Mouse (Mus musculus) heart, adult 9 months (tissue): ENCODE results near the gene Dact3.

ENCODE experiments used
- DNase-seq, 2 experiments: peaks; one replicate each; pipeline ENCODE4 v3.0.0; 2022; ENCODE audit warnings: low spot score in 2 of 2

The Dact3 gene

GRCm38 (mm10) chr7:16916342-16917265 lies 41.5 kb downstream of the Dact3 start:
- DNase-seq, result no peak

DNA sequence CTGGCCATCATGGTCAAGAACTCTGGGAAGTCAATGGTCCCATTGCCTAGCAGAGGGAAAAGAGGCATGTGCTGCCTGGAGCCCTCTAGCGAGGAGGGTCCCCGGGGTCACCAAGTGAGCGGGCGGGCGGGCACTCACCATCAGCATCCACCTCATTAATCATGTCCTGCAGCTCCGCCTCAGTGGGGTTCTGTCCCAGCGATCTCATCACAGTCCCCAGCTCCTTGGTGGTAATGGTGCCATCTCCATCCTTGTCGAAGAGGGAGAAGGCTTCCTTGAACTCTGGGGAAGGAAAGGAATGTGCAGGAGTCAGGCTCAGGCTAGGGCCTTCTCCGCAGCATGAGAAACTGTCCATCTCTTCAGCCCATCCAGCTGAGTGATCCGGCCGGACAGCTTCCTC lies 42.3 kb downstream of the Dact3 start:
- no peak for DNase-seq

GRCm38 (mm10) chr7:16918014-16918413 lies 42.9 kb downstream of the Dact3 start:
- DNase-seq, result no peak

GRCm38 (mm10) chr7:16918670-16919069 lies 43.6 kb downstream of the Dact3 start:
- no peak for DNase-seq

DNA sequence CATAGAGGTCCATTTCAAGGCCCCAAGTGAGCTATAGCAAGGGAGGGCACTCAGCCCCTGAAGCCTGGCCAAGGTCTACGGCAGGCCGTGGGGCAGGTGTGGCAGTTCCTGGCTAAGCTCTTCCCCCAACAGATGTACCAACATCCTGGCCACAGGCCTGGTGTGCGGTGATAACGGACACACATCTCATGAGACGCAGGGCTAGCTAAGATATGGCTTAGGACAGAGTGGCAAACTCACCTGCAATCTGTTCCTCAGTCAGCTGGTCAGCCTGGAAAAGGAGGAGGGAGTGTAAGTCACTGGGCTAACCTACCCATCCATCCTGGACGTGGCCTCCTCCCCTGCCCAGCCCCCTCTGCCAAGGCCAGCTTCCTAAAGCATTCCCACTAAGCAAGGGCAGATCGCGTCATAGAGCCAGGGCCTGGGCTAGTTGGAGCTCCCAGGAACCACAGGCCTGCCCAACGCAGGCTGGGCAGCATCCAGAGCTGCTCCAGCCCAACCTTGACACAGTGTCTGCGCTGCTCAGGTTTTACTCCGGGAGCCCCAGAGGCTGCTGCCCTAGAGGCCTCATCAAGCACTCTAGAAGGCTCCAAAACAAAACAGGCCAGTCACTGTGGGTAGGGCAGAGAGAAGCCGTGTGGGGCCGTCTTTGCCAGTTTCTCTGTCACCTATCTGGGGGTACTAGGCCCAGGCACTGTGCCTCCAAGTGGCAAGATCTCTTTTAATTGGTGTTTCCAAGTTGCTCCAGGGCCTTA lies 44.5 kb downstream of the Dact3 start:
- DNase-seq, result no peak

GRCm38 (mm10) chr7:16920150-16920579 lies 45.0 kb downstream of the Dact3 start:
- no peak for DNase-seq

DNA sequence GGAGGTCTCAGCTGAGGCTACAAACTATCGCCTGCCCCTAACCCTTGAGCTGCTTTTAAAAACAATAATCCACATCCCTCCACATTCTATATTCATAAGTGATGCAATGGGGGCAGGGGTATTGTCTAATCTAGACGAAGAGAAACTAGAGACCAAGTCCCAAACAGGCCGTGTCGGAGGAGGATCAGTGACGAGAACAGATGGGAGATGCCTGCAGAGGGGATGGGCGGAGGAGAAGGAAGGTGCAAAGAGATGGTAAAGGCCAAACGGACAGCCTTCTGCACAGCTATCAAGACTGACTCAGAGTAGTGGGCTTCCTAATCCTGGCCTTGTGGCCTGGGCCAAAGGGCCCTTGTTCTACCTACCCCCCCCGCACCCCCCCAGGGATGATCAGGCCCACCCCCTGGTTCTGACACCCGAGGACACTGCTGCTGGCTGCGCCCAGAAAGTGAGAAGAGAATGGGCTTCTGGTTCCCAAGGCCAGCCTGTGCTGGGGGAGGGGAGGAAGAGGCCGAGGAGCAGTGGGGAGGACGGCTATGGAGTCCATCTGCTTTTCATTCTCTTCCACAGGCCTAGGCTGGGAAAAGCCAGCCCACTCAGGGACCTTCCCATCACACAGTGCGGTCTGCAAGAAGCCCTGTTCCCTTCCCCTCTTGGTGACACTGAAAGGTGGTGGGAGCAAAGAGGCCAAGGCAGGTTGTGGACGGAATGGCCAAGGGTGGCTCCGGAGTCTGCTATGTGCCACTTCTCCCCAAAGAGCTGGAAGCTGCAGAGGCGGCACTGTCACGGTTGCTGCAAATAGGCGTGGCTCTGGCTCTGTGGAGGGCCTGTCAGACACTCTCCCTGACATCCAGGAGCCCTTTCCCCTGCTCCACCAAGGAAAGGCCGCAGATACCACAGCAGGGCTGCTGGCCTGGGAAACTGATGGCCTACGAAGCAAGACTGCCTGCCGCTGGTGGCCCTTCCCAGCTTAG lies 46.0 kb downstream of the Dact3 start:
- DNase-seq, result no peak

DNA sequence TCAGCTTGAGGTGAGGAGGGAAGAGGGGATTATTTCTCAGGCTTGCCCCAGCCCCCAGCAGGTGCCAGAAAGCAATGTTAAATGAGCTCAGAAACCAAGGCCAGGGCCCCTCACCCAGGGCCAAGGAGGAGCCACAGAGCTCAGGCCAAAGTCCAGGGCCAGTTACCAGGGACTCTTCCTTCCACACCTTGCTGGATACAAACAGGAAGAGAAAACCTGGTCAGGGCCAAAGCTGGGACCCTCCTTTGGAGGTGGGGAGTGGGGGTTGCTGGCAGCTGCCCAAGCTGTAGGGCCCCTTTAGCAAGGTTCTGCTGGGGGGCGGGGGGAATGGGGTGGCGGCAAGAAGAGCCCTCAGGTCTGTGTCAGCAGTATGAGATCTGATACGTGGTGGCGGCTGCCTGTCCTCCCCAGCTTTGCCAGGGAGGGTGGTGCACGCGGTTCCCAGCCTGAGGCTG lies 46.8 kb downstream of the Dact3 start:
- no peak for DNase-seq

DNA sequence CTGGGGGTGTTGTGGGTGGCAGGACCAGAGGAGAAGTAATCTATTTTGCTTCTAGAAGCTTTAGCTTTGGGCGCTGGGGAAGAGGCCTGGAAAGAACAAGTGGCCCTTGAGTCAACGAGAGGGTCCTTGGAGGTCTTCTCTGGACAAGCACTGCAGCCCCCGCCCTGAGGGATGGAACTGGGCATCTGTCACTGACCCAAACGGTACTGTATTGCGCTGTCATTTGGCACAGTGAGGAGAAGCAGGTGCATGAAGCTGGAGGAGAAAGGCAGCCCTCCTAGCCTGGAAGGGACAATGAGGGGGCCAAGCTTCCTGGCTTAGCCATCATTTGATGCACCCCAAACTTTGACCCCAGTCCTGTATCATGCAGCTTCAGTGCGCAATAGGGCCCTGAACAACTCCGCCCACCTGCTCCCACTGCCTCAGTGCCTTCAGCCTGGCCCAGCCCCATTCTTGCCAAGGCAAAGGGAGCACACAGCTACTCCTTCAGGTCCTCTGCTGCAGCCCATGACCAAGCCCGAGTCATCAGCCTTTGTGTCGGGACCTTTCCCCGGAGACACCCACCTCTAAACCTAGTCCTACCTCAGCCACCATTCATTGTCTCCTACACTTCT lies 47.4 kb downstream of the Dact3 start:
- DNase-seq, result no peak

DNA sequence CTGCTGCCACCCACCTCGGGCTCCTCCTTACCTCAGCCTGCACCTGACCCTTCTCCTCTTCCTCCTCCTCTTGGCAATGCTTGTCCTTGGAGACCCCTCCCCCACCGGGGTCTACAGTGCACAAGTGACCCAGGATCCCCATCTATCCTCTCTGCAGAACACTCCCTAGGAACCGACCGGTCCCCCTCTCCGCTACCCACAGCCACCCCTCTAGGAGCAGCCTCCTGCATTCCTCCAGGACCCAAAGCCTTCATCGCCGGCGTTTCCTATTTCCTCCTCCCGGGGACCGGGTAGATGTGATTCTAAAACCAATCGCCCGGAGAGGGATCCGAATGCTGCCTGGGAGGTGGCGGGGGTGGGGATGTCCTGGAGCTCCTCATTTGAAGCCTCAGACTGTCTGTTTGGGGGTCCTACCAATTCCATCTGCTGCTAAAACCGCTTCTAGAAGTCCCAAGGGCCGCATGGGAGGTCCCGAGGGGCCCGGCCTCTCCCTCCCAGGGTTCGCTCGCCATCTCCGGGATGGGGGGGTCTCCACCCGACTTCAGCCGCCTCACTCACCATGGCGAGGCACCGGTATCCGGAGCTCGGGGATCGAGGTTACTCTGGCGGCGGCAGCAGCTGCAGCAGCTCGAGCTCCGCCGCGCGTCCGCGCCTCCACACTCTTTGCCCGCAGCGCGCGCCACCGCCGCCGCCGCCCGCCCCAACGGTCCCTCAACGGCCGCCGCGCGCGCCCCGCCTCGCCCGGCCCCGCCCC lies 48.3 kb downstream of the Dact3 start:
- no peak for DNase-seq

- DNase-seq, result peak; percentile 100
These were observed 49.1 kb downstream of the Dact3 start, which contains the start of gene Calm3 for GRCm38 (mm10) chr7:16924037-16924834. TSS of gene Calm3 (minus strand) at chr7:16924114.

- DNase-seq, result no peak
These were observed 53.2 kb downstream of the Dact3 start for GRCm38 (mm10) chr7:16928341-16928740.

DNA sequence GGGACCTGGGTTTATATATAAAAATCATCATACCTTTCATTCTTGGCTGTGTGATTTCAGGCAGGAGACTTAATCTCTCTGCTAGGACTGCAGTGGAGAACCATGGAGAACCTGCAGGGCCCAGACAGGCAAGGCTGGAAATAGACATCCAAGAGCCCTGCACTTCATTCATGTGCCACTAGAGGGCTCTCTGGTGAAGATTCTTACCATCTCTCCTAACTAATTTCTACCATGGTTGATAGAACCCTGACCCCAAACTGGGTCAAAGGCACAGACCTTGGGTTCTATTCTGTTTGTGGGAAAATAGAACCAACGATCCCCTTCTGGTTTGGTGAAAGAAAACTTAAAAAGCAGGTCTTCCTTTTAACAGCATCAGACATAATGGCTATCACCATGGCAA lies 55.7 kb downstream of the Dact3 start:
- DNase-seq, result peak in 1 of 2 experiments; percentile 51

DNA sequence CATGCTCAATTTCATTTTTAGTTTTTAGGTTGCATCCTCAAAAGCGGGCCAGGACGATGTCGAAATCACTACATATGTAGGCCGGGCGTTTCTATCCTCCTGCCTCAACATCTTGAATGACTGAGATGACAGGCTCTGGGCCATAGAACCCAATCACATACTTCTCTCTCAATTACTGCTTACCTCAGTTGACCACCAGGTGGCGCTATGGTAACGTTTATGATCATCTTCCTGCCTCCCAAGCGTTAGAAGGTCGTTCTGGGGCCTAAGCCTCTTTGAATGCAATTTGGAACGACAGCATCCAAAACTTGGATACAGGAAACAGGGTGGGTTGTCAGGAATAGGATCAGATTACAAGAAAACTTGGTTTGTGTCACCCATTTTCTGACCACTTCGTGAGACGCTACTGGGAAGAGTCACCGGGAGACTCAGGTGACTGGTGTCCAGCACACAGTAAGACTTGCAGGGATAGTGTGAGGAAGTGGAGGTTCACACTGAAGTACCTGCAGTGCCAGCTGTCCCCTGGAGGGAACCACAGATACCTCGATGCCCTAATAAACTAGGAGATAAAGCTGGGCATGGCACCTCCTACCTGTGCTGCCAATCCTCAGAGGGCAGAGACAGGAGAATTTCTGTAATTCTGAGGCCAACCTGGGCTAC lies 57.0 kb downstream of the Dact3 start:
- peak; percentile 57 to 83 for DNase-seq

GRCm38 (mm10) chr7:16932704-16933577 lies 57.8 kb downstream of the Dact3 start:
- no peak for DNase-seq
